Mouse (Mus musculus) right cerebral cortex, adult 18-20 months (tissue): ENCODE measurements at regions not wholly inside any gene's neighbourhood (a gene's known extent, or its start where the extent isn't known, plus 50 kb on each side); places are given as distances from the start of the nearest gene placed in this dataset.

Experiments
- DNase-seq: peaks from one replicate; pipeline ENCODE4 v3.0.0; 2022; ENCODE audit warnings: mixed read lengths

DNA sequence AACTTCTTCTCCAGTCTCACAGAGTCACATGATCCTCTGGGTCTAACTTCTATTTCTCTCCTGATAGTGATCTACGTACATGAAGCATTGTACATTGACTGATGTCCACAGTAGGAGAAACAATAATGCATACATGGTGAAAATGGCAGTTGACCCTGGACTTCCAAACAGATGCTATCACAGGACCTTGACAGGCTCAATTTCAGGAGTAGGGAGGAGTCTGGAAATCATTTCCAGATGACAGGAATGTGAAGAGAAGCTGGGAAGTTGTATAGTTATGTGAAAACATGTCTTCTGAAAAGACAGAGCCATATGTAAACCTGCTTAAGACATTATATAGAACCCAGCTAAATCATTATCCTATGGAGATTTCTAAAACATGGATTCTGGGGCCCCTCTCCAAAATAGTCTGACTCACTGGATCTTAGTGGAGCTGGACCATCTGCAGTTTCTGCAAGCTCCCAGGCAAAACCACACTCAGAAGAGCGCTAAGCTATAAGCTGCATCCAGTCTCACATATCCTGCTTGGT, 322.3 kb upstream of the Ldb2 start:
- no peak for DNase-seq

DNA sequence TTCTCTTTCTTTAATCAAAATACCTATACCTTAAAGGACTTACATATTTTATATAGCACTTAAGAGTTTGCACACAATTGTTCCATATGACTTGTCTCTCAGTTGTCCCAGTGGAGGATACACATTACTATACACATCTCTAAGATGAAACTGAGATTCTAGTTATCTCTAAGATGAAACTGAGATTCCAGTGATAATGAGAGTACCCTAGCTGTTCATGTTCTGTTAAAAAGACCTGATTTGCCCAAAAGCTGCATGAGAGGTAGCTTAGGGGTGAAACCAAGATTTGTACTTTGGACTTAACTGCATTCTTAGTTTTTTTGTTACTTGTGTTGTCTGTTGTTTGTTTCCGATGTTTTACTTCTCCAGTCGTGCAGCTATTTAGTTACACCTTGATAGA, 320.3 kb upstream of the Ldb2 start:
- no peak for DNase-seq

DNA sequence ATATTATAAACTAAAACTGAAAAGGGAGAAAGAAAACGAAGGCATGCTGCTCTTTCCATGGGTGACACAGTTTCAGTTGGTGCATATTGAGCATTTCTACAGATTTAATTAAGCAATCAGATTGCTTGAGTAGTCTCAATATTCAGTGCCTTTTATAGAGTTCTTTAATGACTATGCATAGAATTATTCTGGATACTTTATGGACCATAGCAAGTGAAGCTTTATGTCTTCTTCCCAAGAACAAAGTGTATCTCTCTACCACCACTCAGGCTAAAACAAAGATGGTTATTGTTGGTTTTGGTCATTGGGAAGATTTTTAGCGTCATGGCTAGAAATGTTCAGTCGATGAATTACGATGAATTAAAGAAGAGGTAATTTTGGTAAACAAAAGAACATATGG, 311.8 kb upstream of the Ldb2 start:
- DNase-seq, result no peak

DNA sequence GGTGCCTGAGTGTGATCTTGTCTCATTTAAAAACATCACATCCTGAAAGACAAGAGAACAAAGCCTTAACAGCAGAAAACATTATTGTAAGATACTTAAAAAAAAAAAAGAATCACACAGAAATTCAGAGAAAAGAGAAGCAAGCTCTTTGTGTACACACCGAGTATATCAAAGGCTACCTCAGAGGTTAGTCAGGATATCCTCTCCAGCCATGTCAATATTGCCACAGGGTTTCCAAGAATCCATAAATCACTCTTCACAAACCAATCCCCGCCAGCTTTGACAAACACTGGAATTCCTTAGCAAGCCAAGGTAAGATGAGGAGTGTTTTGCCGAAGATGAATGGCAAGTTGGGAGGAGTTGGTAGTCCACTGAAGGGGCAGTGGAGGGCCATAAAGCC, 311.3 kb upstream of the Ldb2 start:
- DNase-seq, result no peak

DNA sequence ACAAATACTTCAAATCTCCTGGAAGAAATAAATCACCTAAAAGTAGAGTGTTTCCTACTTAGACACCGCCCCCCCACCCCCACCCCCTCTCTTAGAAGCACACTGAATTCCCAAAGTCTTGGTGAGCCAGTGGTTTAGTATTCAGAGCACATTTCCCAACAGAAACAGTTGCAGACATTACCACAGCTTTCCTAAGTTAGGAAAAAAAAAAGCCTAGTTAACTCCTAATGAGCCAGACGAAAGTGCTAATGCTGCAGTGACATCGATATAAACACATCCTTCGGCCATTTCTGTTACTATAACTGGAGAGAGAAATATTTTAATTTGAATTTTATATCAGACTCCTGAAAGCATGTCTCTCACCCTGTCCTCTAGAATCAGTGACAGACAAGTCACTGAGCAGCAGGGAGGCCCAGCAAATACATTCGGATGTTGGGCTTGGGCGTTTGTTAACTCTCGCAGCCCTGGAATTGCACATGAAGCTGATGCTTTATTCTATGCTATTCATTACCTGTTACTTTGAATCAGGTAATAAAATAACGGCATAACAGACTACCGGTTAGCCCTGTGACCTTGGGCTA, 305.8 kb upstream of the Ldb2 start:
- no peak for DNase-seq

DNA sequence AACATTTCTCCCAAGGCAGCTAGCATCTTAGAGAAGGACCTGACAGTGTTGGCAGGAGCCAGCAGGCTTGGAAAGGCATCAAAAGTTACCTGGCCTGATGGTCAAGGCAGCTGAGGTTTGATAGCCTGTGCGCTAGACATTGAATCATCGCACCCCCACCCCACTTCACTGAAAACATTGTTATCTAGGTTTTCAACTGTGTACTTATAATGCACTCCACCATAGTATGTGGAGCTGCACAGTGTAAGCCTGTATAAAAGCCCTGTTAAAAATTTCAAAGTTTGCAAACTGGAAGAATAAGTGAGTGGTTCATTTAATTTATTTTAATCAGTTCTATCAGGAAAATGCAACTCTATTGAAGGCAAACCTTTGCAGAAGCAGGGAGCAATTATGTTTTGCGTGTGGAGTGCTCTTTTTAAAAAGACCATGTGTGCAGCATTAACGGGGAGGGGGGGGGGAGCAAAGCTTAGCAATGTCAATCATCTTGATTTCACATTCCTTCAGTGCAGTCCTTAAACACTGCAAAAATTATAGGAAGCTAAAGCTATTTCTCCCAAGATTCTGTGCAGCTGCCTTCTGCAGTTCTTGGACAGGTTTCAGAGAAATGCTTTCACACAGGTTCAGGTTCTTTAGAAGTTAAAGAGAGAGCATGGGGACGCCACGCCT, 304.4 kb upstream of the Ldb2 start:
- no peak for DNase-seq

DNA sequence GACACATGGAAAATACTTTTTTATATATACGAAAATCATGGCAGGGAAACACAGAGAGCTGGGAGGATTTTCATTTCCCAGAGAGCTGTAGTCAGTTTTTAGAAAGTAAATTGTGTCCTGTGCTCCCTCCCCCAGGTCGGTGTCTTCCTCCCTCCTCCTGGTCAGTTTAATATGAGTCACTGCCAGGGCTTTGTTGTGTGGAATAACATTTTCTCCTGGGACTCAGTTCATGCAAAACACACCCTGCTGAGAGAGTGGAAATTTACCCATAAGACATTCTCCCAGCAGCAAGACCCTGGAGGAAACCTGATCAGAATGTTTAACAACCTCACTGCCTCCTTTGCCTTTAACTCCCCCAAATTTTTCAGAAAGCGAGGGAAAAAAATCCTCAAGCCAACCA, 303.2 kb upstream of the Ldb2 start:
- DNase-seq, result no peak

DNA sequence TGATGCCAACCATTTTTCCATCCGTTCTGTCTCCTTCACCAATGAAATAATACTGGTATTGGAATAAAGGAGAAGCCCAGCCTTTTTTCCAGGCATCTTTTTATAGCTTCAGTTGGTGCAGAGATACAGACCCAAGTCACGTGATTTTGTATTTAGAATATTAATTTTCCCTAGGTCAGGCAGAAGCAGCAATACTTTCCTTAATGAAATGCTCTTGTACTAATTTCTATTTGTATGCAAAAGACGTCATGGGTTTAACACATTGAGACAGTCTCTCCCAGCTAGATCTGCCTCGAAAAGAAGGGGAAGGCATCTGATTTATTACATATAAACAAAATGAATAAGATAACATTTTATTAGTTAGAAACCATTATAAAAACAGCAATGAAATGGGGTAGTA, 302.3 kb upstream of the Ldb2 start:
- no peak for DNase-seq

DNA sequence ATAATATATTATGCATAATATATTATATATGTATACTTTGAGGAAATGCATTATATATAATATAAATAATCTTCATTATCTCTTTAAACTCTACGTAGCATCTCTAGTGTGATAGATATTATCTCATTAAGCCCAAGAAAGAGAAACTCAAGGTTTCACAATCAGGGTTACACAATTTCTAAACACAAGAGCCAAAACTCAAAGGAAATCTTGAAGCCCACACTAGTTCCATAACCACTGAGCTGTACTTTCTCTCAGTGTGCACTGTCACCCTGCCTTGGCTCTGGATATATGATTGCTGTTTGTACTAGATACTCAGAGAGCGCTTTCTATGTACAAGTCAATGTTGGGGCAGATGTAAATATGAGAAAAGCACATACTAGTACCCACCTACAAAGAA, 299.6 kb upstream of the Ldb2 start:
- no peak for DNase-seq

DNA sequence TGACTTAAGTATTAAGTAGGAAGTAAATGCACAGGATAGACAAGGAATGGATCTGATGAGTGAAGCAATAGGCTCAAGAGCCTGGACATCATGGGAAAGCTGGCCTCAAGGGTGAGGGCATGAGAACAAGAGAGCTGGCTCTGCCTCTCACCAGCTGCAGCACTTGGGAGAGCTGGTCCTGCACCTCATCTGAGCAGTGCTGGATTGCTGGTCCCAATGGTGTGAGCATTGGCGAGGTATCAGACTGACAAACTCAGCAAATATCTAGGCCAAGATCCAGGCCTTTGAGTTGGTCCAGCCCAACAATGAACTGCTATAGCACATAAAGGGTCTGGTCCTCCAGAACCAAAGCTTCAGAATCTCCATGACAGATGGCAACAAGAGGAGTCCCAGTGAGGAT, 298.5 kb upstream of the Ldb2 start:
- DNase-seq, result no peak

DNA sequence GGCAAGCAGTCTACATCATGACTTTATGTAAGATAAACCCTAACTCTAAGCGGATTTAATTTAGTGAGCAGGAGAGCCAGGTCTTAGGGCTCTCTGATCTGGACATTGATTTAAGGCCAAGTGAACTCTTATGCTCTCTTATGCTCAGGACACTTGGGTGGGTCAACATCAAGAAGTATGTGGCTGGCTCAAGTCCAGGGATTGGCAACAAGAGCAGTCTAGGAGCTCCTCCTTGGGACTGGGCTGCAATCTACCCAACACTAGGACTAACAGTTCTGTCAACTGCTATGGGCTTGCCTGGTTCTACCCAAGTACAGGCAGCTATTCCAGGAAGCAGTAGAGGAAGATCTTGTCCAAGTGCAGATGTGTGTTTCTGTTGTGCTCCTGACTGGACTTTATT, 285.3 kb upstream of the Ldb2 start:
- no peak for DNase-seq

DNA sequence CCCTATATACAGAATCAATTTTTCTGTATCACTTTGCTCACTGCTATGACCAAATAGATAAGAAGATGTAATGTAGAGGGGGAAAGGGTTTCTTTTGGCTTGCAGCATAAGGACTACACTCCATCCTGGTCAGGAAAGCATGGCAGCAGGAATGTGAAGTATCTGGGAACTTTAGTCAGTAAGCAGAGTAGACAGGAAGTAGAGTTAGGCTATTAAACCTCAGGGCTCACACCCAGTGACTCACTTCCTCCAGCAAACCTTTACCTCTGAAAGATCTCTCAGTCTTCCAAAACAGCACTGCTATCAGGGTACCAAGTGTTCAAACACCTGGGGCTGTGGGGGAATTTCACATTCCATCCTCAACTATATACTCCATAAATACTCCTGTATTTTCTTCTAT, 283.1 kb upstream of the Ldb2 start:
- DNase-seq, result no peak

DNA sequence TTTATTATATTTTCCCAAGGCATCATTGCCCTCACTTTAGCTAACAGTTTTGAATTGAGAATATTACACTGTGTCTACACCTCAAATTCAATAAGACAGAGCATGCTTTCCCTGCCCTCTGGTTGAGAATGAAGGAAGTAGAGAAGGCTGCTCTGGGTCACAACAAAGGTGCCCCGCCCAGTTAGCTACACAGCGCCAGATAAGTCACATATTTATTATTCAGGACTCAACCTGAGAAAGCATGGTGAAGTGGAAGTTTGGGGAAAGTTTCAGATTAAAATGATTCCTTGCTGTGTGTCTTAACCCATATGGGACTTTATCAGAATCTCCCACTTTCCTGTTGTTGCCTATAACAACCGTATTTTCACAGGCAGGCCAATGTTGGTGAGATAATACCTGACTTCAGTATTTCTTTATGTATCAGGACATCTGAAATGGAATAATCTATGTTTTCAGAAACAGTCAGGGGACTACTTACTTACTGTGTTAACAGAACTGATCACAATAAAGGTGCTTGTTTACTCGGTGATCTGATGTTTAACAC, 276.9 kb upstream of the Ldb2 start:
- no peak for DNase-seq

DNA sequence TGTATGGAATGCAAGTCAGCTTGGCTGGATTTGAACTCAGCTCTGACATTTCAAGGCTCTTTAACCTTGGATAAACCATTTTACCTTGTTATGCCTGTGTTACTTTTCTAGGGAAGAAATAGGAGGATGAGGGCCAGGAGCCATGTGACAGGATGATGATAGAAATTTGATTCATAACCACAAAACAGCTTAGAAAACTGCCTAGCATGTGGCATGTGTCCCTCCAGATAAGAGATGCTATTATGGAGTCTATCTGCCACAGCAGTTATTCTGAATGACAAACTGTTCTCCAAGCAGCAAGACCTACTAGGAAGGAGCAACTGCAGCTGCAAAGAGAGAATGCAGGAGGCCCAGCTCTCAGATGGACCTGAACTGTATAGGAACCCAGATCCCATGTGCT, 275.7 kb upstream of the Ldb2 start:
- no peak for DNase-seq

DNA sequence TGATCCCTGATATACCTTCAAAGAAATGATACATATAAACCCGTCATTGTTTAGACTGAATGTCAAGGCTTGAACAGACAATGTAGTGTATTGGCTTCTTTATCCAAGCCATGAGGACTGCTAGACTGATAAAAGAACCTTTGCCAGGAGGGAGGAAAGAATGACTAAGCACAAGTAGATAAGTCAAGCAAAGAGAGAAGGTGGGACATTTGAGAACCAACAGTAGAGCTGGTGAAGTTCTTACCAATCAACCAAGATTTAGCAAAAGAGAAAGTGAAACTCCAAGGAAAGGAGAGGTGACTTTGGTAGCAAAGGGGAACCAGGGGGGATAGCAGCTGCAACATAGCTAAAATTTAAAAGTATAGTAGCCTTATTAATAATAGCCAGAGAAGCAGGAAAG, 273.0 kb upstream of the Ldb2 start:
- DNase-seq, result no peak

DNA sequence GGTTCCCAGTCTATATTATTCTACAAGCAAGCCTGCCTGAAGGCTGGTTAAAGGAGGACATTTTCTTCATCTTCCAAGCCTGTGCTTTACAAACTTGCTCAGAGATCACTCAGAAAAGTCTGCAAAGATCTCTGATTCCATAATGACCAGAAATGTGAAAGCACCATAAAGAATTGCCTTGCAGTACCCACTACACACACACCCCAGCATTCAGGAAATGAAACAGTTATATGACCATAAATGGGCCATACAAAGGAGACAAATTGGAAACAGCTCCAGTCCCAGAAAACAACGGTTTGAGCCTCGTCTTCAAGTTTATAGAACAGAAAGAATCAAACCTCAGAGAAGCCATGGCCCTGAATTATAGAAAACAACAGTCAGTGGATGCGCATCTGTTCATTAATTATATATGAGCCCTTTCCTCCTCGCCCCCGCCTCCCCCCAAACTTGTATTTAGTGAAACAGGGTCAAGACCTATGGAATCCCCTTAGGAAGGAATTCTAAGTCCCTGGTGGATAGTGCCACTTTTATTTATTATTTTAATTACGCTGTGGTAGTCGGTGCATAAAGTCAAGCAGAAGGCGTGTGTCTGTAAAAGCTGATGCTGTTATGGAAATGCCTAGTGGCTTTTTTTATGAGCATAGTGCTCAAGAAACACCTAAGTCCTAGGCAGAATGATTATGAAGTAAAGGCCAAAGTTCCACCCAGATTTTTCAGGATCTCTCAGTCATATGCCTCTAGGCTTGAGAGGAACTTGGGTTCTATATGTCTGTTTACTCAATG, 266.6 kb upstream of the Ldb2 start:
- DNase-seq, result no peak

DNA sequence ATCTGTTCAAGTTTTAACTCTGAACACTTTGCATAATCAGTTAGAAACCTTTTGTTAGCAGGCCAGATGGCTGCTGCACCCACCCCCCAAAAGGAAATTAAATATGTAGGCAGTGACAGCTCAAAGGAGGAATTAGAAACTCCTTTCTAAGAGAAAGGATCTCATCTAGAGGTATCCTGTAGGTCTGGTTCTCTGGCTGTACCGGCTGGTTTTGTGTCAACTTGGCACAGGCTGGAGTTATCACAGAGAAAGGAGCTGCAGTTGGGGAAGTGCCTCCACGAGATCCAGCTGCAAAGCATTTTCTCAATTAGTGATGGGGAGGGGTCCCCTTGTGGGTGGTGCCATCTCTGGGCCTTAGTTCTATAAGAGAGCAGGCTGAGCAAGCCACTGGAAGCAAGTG, 263.1 kb upstream of the Ldb2 start:
- peak; percentile 47 for DNase-seq

DNA sequence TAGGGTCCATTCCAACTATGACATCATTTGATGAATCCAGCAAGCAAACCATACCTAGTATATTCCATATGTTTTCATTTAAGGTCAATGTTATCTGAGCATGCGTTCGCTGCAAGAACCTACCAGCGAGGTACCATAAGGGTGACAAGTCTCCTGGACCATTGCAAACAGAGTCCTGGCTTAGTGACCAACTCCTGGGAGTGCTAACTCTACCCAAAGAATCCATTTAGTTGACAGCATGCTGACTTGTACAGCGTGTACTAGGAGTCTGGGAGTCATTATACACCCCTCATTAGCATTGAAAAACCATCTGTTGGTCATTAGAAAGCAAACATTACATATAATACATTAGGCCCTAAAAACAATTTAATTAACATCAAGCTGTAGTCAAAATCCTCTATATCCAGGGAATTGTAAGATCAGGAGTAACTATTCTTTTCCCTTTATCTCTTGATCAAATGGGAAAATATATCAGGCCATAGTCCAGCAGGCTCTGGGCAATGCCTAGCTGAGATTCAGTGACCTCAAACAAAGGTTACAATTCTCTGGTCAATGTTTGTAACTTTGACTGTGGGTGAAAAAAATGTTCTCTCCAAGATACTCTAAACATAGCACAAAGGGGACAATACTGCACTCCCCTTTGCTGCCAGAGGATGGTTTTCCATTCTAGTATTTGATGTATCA, 255.9 kb upstream of the Ldb2 start:
- DNase-seq, result no peak

DNA sequence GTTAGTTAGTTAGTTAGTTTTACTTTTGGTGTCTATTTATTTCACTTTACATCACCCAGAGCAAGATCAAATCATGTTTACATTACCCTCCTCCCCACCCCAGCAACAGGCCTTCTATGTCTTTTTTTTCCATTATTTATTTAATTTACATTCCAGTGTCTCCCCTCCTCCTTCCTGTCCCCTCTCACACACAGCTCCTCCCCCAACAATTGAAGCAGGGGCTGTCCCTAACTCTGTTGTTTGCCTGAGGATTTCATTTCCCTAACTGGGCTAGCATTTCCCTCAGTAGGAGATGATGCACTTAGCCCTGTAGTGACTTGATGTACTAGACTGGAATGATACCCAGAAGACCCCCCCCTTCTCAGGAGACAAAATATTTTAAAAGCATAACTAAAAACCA, 249.9 kb upstream of the Ldb2 start:
- DNase-seq, result no peak

DNA sequence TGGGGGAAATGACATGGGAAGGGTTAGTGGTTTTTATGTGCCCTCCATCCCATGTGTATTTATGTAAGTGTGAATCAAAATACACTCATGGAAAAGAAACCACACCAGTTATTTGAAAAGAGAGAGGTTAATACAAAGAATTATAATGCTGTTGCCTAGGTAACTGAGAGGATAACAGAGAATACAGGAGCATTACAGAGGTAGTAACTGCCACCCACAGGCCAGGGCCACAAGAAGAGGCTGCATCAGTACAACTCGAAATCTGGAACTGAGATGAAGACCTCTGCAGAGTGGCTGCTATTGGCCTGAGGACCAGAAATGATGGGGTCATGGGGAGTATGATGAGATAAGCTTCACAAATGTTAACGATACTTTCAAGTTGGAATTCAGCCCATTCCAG, 243.4 kb upstream of the Ldb2 start:
- no peak for DNase-seq

DNA sequence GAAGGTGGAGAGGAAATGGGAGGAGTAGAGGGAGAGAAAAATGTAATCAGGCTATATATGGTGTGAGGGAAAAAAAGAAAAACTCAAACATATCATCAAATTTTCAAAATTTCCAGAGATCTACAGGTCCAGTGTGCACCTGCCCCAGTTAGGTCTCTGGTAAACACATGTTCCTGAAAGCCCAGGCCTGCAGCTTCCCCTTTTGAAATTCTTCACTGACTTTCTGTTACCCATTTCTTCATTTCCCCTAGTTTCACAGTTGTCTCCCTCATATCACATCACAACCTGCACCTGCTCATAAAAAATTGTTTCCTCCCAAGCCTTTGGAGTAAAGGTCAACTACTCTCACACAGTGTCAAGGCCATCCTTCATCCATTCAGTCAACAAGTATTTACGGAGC, 236.9 kb upstream of the Ldb2 start:
- no peak for DNase-seq

DNA sequence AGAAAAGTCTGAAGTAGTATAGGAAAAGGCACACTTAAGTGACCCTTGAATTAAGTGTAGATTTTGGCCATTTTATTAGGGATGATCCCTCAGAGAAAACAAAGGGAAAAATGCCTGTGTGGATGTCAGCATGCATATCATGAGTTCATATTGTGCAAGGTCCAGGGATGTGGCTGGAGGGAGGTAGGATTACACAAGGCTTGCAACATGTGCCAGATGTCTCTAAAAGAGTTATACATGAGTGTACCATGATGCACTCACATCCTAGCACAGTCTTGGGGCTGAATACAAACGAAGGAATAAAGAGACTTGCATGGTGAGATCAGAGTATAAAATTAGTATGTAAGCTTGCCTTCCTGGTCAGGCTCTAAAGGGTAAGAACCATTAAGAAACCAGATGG, 233.7 kb upstream of the Ldb2 start:
- no peak for DNase-seq

DNA sequence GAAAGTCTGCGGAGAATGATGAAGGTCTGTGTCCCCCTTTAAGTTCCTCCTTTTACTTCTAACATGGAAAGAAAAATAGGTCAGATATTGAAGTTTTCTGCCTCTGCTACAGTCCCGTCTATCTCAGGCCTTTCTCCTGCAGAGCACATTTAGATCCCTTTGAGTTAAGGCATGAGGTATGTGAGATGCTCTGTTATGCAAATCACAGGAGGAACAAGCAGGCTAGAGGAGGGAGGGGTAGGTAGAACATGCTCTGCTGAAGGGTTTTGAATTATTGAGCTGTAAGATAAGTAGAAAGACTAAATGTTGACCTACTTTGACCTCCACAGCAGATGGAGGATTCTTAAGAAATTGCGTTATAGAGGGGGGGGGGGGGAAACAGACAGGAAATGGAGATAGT, 228.4 kb upstream of the Ldb2 start:
- no peak for DNase-seq
